Mouse (Mus musculus): Measurements from ENCODE around the gene Olfr417.
"Not testable (repeated sequence)": the region's sequence is repeated elsewhere in the genome, so short reads cannot be mapped to it uniquely, and the experiment has no call there.

Gene Olfr417

GRCm38 (mm10) chr1:174364882-174365451 is at the start of gene Olfr417:
Gene Olfr417 (plus strand): TSS chr1:174365122.
- DNase-seq (ENCODE audit: extremely low spot score), result no peak

GRCm38 (mm10) chr1:174317308-174317707 is 47.6 kb upstream of the Olfr417 start:
- no peak for DNase-seq (ENCODE audit: extremely low spot score)

GRCm38 (mm10) chr1:174330218-174330617 is 34.7 kb upstream of the Olfr417 start, which contains the start of gene Mptx1:
Gene Mptx1 (plus strand): TSS chr1:174330518.
- no peak for DNase-seq (ENCODE audit: extremely low spot score)

- DNase-seq (ENCODE audit: extremely low spot score), result not testable (repeated sequence)
These were observed 11.3 kb upstream of the Olfr417 start for GRCm38 (mm10) chr1:174353636-174354035.

GRCm38 (mm10) chr1:174354640-174355039 is 10.3 kb upstream of the Olfr417 start:
- DNase-seq (ENCODE audit: extremely low spot score), result no peak

- no peak for DNase-seq (ENCODE audit: extremely low spot score)
These were observed 8.9 kb downstream of the Olfr417 start for GRCm38 (mm10) chr1:174373799-174374198.

GRCm38 (mm10) chr1:174390746-174391145 is 25.8 kb downstream of the Olfr417 start, which contains the start of gene Olfr248:
Gene Olfr248 (plus strand): TSS chr1:174391046.
- no peak for DNase-seq (ENCODE audit: extremely low spot score)

GRCm38 (mm10) chr1:174422959-174423358 is 58.0 kb downstream of the Olfr417 start:
- no peak for DNase-seq (ENCODE audit: extremely low spot score)

- no peak for DNase-seq (ENCODE audit: extremely low spot score)
These were observed 58.8 kb downstream of the Olfr417 start, which contains the start of gene Olfr414 for GRCm38 (mm10) chr1:174423764-174424163. Gene Olfr414 (plus strand): TSS chr1:174424064.

Measured in embryo, embryonic 9.5 days (tissue).